Mouse (Mus musculus) midbrain, embryonic 14.5 days (tissue): ENCODE results near the gene Rps21. TPM values are rescaled to one million over a fixed set of nuclear protein-coding genes. Genes with fewer than 3 reads are reported as not detected.
A peak's percentile ranks its signal among the peaks of the same experiment; 100 is the strongest.

ENCODE experiments used
- ATAC-seq: fragments of 200-750 bp; cut with Nextera tagmentation; 2 replicates; pipeline ENCODE4 v1.8.0; 2017; ENCODE audit warnings: moderate number of reproducible peaks, moderate library complexity; ENCODE audit not compliant: low FRiP score, low TSS enrichment
- DNase-seq: peaks from one replicate; pipeline ENCODE4 v3.0.0-alpha.2; 2015
- H3K27ac ChIP-seq: fragments of 300-500 bp; sonication (generic); replicated peaks from 2 replicates; pipeline ENCODE4 v1.5.1; 2014; ENCODE audit warnings: mild to moderate bottlenecking, low read depth, low read length, moderate library complexity
- H3K27me3 ChIP-seq: fragments of 300-500 bp; sonication (generic); 2 replicates; pipeline ENCODE4 v1.6.1; 2014; ENCODE audit warnings: low read length, control low read depth, mixed read lengths; ENCODE audit not compliant: control insufficient read depth, insufficient read depth
- H3K36me3 ChIP-seq: fragments of 300-500 bp; sonication (generic); 2 replicates; pipeline ENCODE4 v1.6.1; 2014; ENCODE audit warnings: low read length, control low read depth; ENCODE audit not compliant: control insufficient read depth, insufficient read depth
- H3K4me1 ChIP-seq: fragments of 300-500 bp; sonication (generic); 2 replicates; pipeline ENCODE4 v1.6.1; 2014; ENCODE audit warnings: mild to moderate bottlenecking, antibody characterized with exemption, low read length, control low read depth; ENCODE audit not compliant: control insufficient read depth, insufficient read depth
- H3K4me2 ChIP-seq: fragments of 300-500 bp; sonication (generic); 2 replicates; pipeline ENCODE4 v1.6.1; 2014; ENCODE audit warnings: mild to moderate bottlenecking, low read length, moderate library complexity
- H3K4me3 ChIP-seq: fragments of 300-500 bp; sonication (generic); replicated peaks from 2 replicates; pipeline ENCODE4 v1.5.1; 2014; ENCODE audit warnings: low read depth, low read length
- H3K9ac ChIP-seq: fragments of 300-500 bp; sonication (generic); replicated peaks from 2 replicates; pipeline ENCODE4 v1.6.1; 2014; ENCODE audit warnings: mild to moderate bottlenecking, low read length, moderate library complexity
- H3K9me3 ChIP-seq: fragments of 300-500 bp; sonication (generic); 2 replicates; pipeline ENCODE4 v1.6.1; 2016; ENCODE audit warnings: low read length, control low read depth, mixed read lengths; ENCODE audit not compliant: control insufficient read depth
- WGBS: fragments of 180-500 bp; shearing (Covaris S2); extraction: QIAGEN DNeasy Blood & Tissue Kit; methylation state at CpG from one replicate; pipeline ENCODE4 v1.1.7; 2014; 5-methylcytosine and 5-hydroxymethylcytosine counted together
- polyA plus RNA-seq: library from polyadenylated mRNA; unstranded; fragments of >200 nt; fragmentation: Nextera tagmentation; extraction: Ambion mirVana; gene quantifications from 2 replicates; pipeline ENCODE4 v1.2.1, GENCODE M21; 2014

The Rps21 gene
- polyA plus RNA-seq, 1 experiment from 2014 or later = 409 TPM

- no peak within 1 kb of the TSS for H3K27ac ChIP-seq
- peaks cover 34% of the 10 kb centered on the region for H3K27me3 ChIP-seq
- peak within 1 kb of the TSS; percentile 100 for H3K4me2 ChIP-seq
- H3K4me3 ChIP-seq = peak within 1 kb of the TSS; percentile 51
- no peaks in the 10 kb centered on the region for H3K9me3 ChIP-seq
- H3K9ac ChIP-seq = peak within 1 kb of the TSS; percentile 54
- H3K4me1 ChIP-seq = peaks cover 30% of the 10 kb centered on the region
- DNase-seq = no peak
- H3K36me3 ChIP-seq = no peaks in the 10 kb centered on the region
- WGBS = under 1% methylated on average over 36 of the region's 37 CpGs
- ATAC-seq = peak; percentile 51; the same call in 1 of the 2 replicates
Observed at GRCm38 (mm10) chr2:180225762-180226378, 31.3 kb upstream of the Rps21 start, which contains the start of gene Lama5. TSS of gene Lama5 (minus strand) at chr2:180225859.

- WGBS = 1% methylated on average over 21 of the region's 21 CpGs
- ATAC-seq = peak; percentile 59
Observed at GRCm38 (mm10) chr2:180227262-180228059, 29.7 kb upstream of the Rps21 start.

GRCm38 (mm10) chr2:180228060-180228458 lies 29.1 kb upstream of the Rps21 start:
- Histone ChIP-seq H3K4me2 (no peak overlapping the region), H3K27me3 (peaks cover 29% of the 10 kb centered on the region), H3K27ac (no peak overlapping the region), H3K36me3 (no peaks in the 10 kb centered on the region), H3K4me3 (no peak overlapping the region), H3K9me3 (no peaks in the 10 kb centered on the region), H3K9ac (no peak overlapping the region), H3K4me1 (peaks cover 22% of the 10 kb centered on the region)
- 50% methylated on average over 6 of the region's 6 CpGs for WGBS
- no peak for DNase-seq
- no peak for ATAC-seq

More at GRCm38 (mm10) chr2:180227262-180228059, 29.7 kb upstream of the Rps21 start:
- no peak overlapping the region for H3K9ac ChIP-seq
- H3K9me3 ChIP-seq = no peaks in the 10 kb centered on the region
- DNase-seq = peak; percentile 69
- no peak overlapping the region for H3K27ac ChIP-seq
- H3K27me3 ChIP-seq = peaks cover 34% of the 10 kb centered on the region
- H3K36me3 ChIP-seq = no peaks in the 10 kb centered on the region
- H3K4me1 ChIP-seq = peaks cover 23% of the 10 kb centered on the region
- H3K4me2 ChIP-seq = peak overlapping the region; percentile 25
- H3K4me3 ChIP-seq = no peak overlapping the region

- ATAC-seq (no peak), DNase-seq (peak; percentile 13)
- H3K4me2 ChIP-seq = no peak overlapping the region
- H3K4me3 ChIP-seq = no peak overlapping the region
- H3K4me1 ChIP-seq = peaks cover 22% of the 10 kb centered on the region
- H3K9ac ChIP-seq = no peak overlapping the region
- peaks cover 26% of the 10 kb centered on the region for H3K27me3 ChIP-seq
- no peaks in the 10 kb centered on the region for H3K9me3 ChIP-seq
- WGBS = 72% methylated on average over 7 of the region's 7 CpGs
- H3K36me3 ChIP-seq = no peaks in the 10 kb centered on the region
- no peak overlapping the region for H3K27ac ChIP-seq
Observed at GRCm38 (mm10) chr2:180228592-180228991, 28.6 kb upstream of the Rps21 start.

GRCm38 (mm10) chr2:180229129-180229528 lies 28.0 kb upstream of the Rps21 start:
- H3K4me3 ChIP-seq = no peak overlapping the region
- WGBS = 90% methylated on average over 3 of the region's 3 CpGs
- no peak overlapping the region for H3K4me2 ChIP-seq
- H3K9me3 ChIP-seq = no peaks in the 10 kb centered on the region
- H3K36me3 ChIP-seq = no peaks in the 10 kb centered on the region
- no peak for DNase-seq
- H3K27me3 ChIP-seq = peaks cover 26% of the 10 kb centered on the region
- H3K9ac ChIP-seq = no peak overlapping the region
- H3K4me1 ChIP-seq = peaks cover 22% of the 10 kb centered on the region
- no peak overlapping the region for H3K27ac ChIP-seq
- no peak for ATAC-seq

- no peak for ATAC-seq
- WGBS = 69% methylated on average over 4 of the region's 4 CpGs
- Histone ChIP-seq H3K9me3 (no peaks in the 10 kb centered on the region), H3K4me2 (no peak overlapping the region), H3K36me3 (no peaks in the 10 kb centered on the region), H3K4me3 (no peak overlapping the region), H3K4me1 (peaks cover 16% of the 10 kb centered on the region), H3K27me3 (peaks cover 14% of the 10 kb centered on the region), H3K9ac (no peak overlapping the region), H3K27ac (no peak overlapping the region)
- DNase-seq = no peak
Observed at GRCm38 (mm10) chr2:180230482-180230881, 26.7 kb upstream of the Rps21 start.

- 86% methylated on average over 7 of the region's 7 CpGs for WGBS
- no peaks in the 10 kb centered on the region for H3K4me1 ChIP-seq
- no peak for DNase-seq
- no peaks in the 10 kb centered on the region for H3K27me3 ChIP-seq
- H3K4me3 ChIP-seq = no peak overlapping the region
- no peak overlapping the region for H3K9ac ChIP-seq
- H3K9me3 ChIP-seq = no peaks in the 10 kb centered on the region
- no peak for ATAC-seq
- H3K4me2 ChIP-seq = no peak overlapping the region
- no peak overlapping the region for H3K27ac ChIP-seq
- H3K36me3 ChIP-seq = no peaks in the 10 kb centered on the region
Observed at GRCm38 (mm10) chr2:180233101-180233904, 23.9 kb upstream of the Rps21 start.

- Histone ChIP-seq H3K9ac (no peak overlapping the region), H3K4me3 (no peak overlapping the region), H3K36me3 (no peaks in the 10 kb centered on the region), H3K4me1 (no peaks in the 10 kb centered on the region), H3K27ac (no peak overlapping the region), H3K4me2 (no peak overlapping the region), H3K9me3 (no peaks in the 10 kb centered on the region), H3K27me3 (no peaks in the 10 kb centered on the region)
- ATAC-seq (no peak), DNase-seq (no peak)
- WGBS = 95% methylated on average over 8 of the region's 8 CpGs
Observed at GRCm38 (mm10) chr2:180234353-180234752, 22.8 kb upstream of the Rps21 start.
